Mouse (Mus musculus) liver, embryonic 14.5 days (tissue): ENCODE measurements around the gene Ghrh. TPM values are rescaled to one million over a fixed set of nuclear protein-coding genes. Genes with fewer than 3 reads are reported as not detected.

Experiments
- ATAC-seq: fragments of 200-750 bp; cut with Nextera tagmentation; 2 replicates; pipeline ENCODE4 v1.8.0; 2017; ENCODE audit warnings: moderate number of reproducible peaks, mild to moderate bottlenecking, moderate library complexity; ENCODE audit not compliant: insufficient read depth
- DNase-seq, 3 experiments: peaks; one replicate each; pipeline ENCODE4 v3.0.0-alpha.2; 2012 to 2013; ENCODE audit warnings: low read depth in 3 of 3, low spot score in 3 of 3
- H3K27ac ChIP-seq: fragments of 300-500 bp; sonication (generic); 2 replicates; pipeline ENCODE4 v1.5.1; 2014; ENCODE audit warnings: moderate library complexity, mild to moderate bottlenecking, control low read depth, inconsistent platforms
- H3K27me3 ChIP-seq: fragments of 300-500 bp; sonication (generic); 2 replicates; pipeline ENCODE4 v1.6.1; 2014; ENCODE audit warnings: mild to moderate bottlenecking, low read length, moderate library complexity; ENCODE audit not compliant: control insufficient read depth, insufficient read depth
- H3K36me3 ChIP-seq: fragments of 300-500 bp; sonication (generic); replicated peaks from 2 replicates; pipeline ENCODE4 v1.6.1; 2014; ENCODE audit warnings: low read depth; ENCODE audit not compliant: control insufficient read depth, insufficient read depth
- H3K4me1 ChIP-seq, 2 experiments: fragments of 200-500 bp in 1 of 2; fragments of 300-500 bp in 1 of 2; sonication (generic) in 1 of 2; replicated peaks; 2 replicates each; pipeline ENCODE4 v1.6.1; 2012 to 2014; ENCODE audit warnings: antibody characterized with exemption in 1 of 2, inconsistent platforms in 1 of 2, low read length in 1 of 2; ENCODE audit not compliant: control insufficient read depth in 2 of 2, insufficient read depth in 2 of 2
- H3K4me2 ChIP-seq: fragments of 300-500 bp; sonication (generic); 2 replicates; pipeline ENCODE4 v1.6.1; 2014; ENCODE audit warnings: low read depth, mild to moderate bottlenecking, control low read depth, moderate library complexity
- H3K4me3 ChIP-seq, 2 experiments: fragments of 200-500 bp in 1 of 2; fragments of 300-500 bp in 1 of 2; sonication (generic) in 1 of 2; 2 replicates each; pipeline ENCODE4 v1.5.1; 2012 to 2014; ENCODE audit warnings: low read depth in 2 of 2, low read length in 2 of 2, mild to moderate bottlenecking in 2 of 2, control low read depth in 1 of 2, inconsistent platforms in 1 of 2, moderate library complexity in 1 of 2; ENCODE audit not compliant: insufficient read depth in 1 of 2
- H3K9ac ChIP-seq: fragments of 300-500 bp; sonication (generic); replicated peaks from 2 replicates; pipeline ENCODE4 v1.6.1; 2014; ENCODE audit warnings: mild to moderate bottlenecking, control low read depth, moderate library complexity
- H3K9me3 ChIP-seq: fragments of 300-500 bp; sonication (generic); 2 replicates; pipeline ENCODE4 v1.6.1; 2016; ENCODE audit warnings: low read length, mixed read lengths; ENCODE audit not compliant: control insufficient read depth
- CTCF ChIP-seq: IDR thresholded peaks from 2 replicates; pipeline ENCODE4 v1.5.1; 2016; ENCODE audit warnings: antibody characterized with exemption, low read depth, control low read depth
- EP300 ChIP-seq: IDR thresholded peaks from 2 replicates; pipeline ENCODE4 v1.6.1; 2016; ENCODE audit warnings: antibody characterized with exemption, low read depth
- WGBS: fragments of 180-500 bp; shearing (Covaris S2); extraction: QIAGEN DNeasy Blood & Tissue Kit; methylation state at CpG from one replicate; pipeline ENCODE4 v1.1.7; 2014; ENCODE audit not compliant: insufficient replicate concordance; 5-methylcytosine and 5-hydroxymethylcytosine counted together
- polyA plus RNA-seq, 2 experiments: library from polyadenylated mRNA; depleted of rRNA in 1 of 2; stranded (reverse) in 1 of 2; unstranded in 1 of 2; fragments of >200 nt; fragmentation: Nextera tagmentation in 1 of 2; extraction: Ambion mirVana in 1 of 2; gene quantifications; 2 replicates each; pipeline versions ENCODE4 v1.2.1 to v1.2.3; 2012 to 2014

The Ghrh gene
- polyA plus RNA-seq, 2 experiments, result 0.22 TPM; not detected in 1

GRCm38 (mm10) chr2:157310963-157311637, 36.2 kb downstream of the Ghrh start:
- H3K9me3 ChIP-seq, result no peaks in the 10 kb centered on the region
- H3K4me1 ChIP-seq, result no peaks in the 10 kb centered on the region
- H3K27ac ChIP-seq, result no peak overlapping the region
- TF ChIP-seq CTCF (no peak), EP300 (no peak)
- no peak for ATAC-seq
- no peak overlapping the region for H3K4me2 ChIP-seq
- DNase-seq, result no peak
- no peak overlapping the region for H3K9ac ChIP-seq
- H3K27me3 ChIP-seq, result no peaks in the 10 kb centered on the region
- no peak overlapping the region for H3K4me3 ChIP-seq
- H3K36me3 ChIP-seq, result peaks cover 85% of the 10 kb centered on the region
- 83% methylated on average over 6 of the region's 6 CpGs for WGBS

- no peak for TF ChIP-seq EP300
- TF ChIP-seq CTCF, result no peak
- ATAC-seq, result no peak
- no peak overlapping the region for H3K9ac ChIP-seq
- no peak overlapping the region for H3K27ac ChIP-seq
- no peaks in the 10 kb centered on the region for H3K9me3 ChIP-seq
- no peak overlapping the region for H3K4me2 ChIP-seq
- peaks cover 77% of the 10 kb centered on the region for H3K36me3 ChIP-seq
- no peak overlapping the region for H3K4me3 ChIP-seq
- DNase-seq, result no peak
- no peaks in the 10 kb centered on the region for H3K4me1 ChIP-seq
- WGBS, result 85% methylated on average over 8 of the region's 8 CpGs
- no peaks in the 10 kb centered on the region for H3K27me3 ChIP-seq
These were observed 37.7 kb downstream of the Ghrh start for GRCm38 (mm10) chr2:157309611-157310010.

GRCm38 (mm10) chr2:157308273-157308917, 38.9 kb downstream of the Ghrh start:
- ATAC-seq, result no peak
- H3K4me2 ChIP-seq, result no peak overlapping the region
- H3K36me3 ChIP-seq, result peaks cover 79% of the 10 kb centered on the region
- no peak overlapping the region for H3K27ac ChIP-seq
- H3K4me1 ChIP-seq, result no peaks in the 10 kb centered on the region
- H3K27me3 ChIP-seq, result no peaks in the 10 kb centered on the region
- no peak overlapping the region for H3K4me3 ChIP-seq
- TF ChIP-seq EP300, result no peak
- TF ChIP-seq CTCF, result no peak
- no peak for DNase-seq
- 74% methylated on average over 2 of the region's 2 CpGs for WGBS
- H3K9ac ChIP-seq, result no peak overlapping the region
- H3K9me3 ChIP-seq, result no peaks in the 10 kb centered on the region

GRCm38 (mm10) chr2:157307715-157308265, 39.5 kb downstream of the Ghrh start:
- WGBS, result 82% methylated on average over 4 of the region's 4 CpGs
- Histone ChIP-seq H3K27ac (no peak overlapping the region), H3K4me2 (no peak overlapping the region), H3K4me1 (no peaks in the 10 kb centered on the region), H3K4me3 (no peak overlapping the region), H3K27me3 (no peaks in the 10 kb centered on the region), H3K9ac (no peak overlapping the region), H3K9me3 (no peaks in the 10 kb centered on the region), H3K36me3 (peaks cover 79% of the 10 kb centered on the region)
- ATAC-seq (no peak), DNase-seq (no peak)
- TF ChIP-seq CTCF (no peak), EP300 (no peak)
